In genomic region chr11:69058729-69059356, GRCm38 (mm10) we compare ENCODE assay signal across 8 mouse cellular contexts. TPM values are rescaled to one million over a fixed set of nuclear protein-coding genes. Genes with fewer than 3 reads are reported as not detected.
DNase-seq lines count a peak whose midpoint lies in the region; ATAC-seq and TF ChIP-seq lines count a peak whose summit lies in the region.

No protein-coding gene starts in this region.

- H3K4me1 ChIP-seq in forebrain, embryonic 12.5 days: peaks cover 22% of the 10 kb centered on the region
- peaks cover 38% of the 10 kb centered on the region for H3K4me1 ChIP-seq in liver, embryonic 13.5 days (replicated peaks)

- no peaks in the 10 kb centered on the region for H3K9me3 ChIP-seq in forebrain, embryonic 12.5 days
- H3K9me3 ChIP-seq in liver, embryonic 13.5 days (replicated peaks): no peaks in the 10 kb centered on the region

- TF ChIP-seq CTCF in gastrocnemius, adult 2 months (IDR thresholded peaks at IDR 0.05): no peak

- no peak for DNase-seq in gastrocnemius, adult 2 months
- no peak for DNase-seq in gastrocnemius, adult 8-10 months (ENCODE audit: low spot score in 2 of 2)
- DNase-seq in CD4-positive helper T cell, adult 2 months (ENCODE audit: low read depth, low spot score): peak; percentile 38
- no peak for DNase-seq in liver, embryonic 13.5 days
- no peak for DNase-seq in left cerebral cortex, postnatal 36 days (ENCODE audit: low spot score in 2 of 2)
- DNase-seq in ovary, postnatal 36 days (ENCODE audit: low spot score): no peak
- DNase-seq in frontal cortex, postnatal 25 days (ENCODE audit: low spot score in 2 of 2): no peak

- no peaks in the 10 kb centered on the region; the same call in 1 of the 2 replicates for H3K27me3 ChIP-seq in forebrain, embryonic 12.5 days
- no peaks in the 10 kb centered on the region for H3K27me3 ChIP-seq in liver, embryonic 13.5 days

- intact Hi-C loops in gastrocnemius, adult 2 months (cut with DNase I): no loop called here
- intact Hi-C loops in left cerebral cortex, postnatal 36 days (cut with DNase I): no loop called here

- H3K4me3 ChIP-seq in gastrocnemius, adult 2 months: peak overlapping the region; percentile 99
- peak overlapping the region; percentile 90 for H3K4me3 ChIP-seq in forebrain, embryonic 12.5 days (replicated peaks)
- H3K4me3 ChIP-seq in liver, embryonic 13.5 days (replicated peaks): peak overlapping the region; percentile 96

- H3K4me2 ChIP-seq in forebrain, embryonic 12.5 days: peak overlapping the region; percentile 98
- peak overlapping the region; percentile 99 for H3K4me2 ChIP-seq in liver, embryonic 13.5 days

- peak overlapping the region; percentile 66 for H3K9ac ChIP-seq in forebrain, embryonic 12.5 days
- peak overlapping the region; percentile 85 for H3K9ac ChIP-seq in liver, embryonic 13.5 days

- WGBS in forebrain, embryonic 12.5 days: under 1% methylated on average over 19 of the region's 19 CpGs
- 1% methylated on average over 19 of the region's 19 CpGs for WGBS in liver, embryonic 13.5 days (ENCODE audit: insufficient replicate concordance)

- H3K27ac ChIP-seq in gastrocnemius, adult 2 months: peak overlapping the region; percentile 97
- H3K27ac ChIP-seq in forebrain, embryonic 12.5 days: peak overlapping the region; percentile 82
- peak overlapping the region; percentile 91 for H3K27ac ChIP-seq in liver, embryonic 13.5 days

- no peak for ATAC-seq in forebrain, embryonic 12.5 days (ENCODE audit: low FRiP score)
- ATAC-seq in liver, embryonic 13.5 days (ENCODE audit: low read depth): no peak

- peaks cover 7% of the 10 kb centered on the region for H3K36me3 ChIP-seq in forebrain, embryonic 12.5 days (replicated peaks)
- H3K36me3 ChIP-seq in liver, embryonic 13.5 days: peaks cover 6% of the 10 kb centered on the region

RNA-seq across cellular contexts. Expression of gene Borcs6, which starts 0.7 kb away (rescaled TPM):
- total RNA-seq in gastrocnemius, adult 2 months (2021): 10 to 100 TPM; 17.9 to 18.9 TPM
- total RNA-seq in gastrocnemius, adult 8-10 months (2022): 10 to 100 TPM; 22.4 to 26.2 (median 23.7) TPM
- 7.4 and 11.1 TPM in 2 replicates for polyA plus RNA-seq in forebrain, embryonic 12.5 days (2016; fragmentation: Nextera tagmentation; extraction: Ambion mirVana)
- polyA plus RNA-seq in liver, embryonic 13.5 days (2015; fragmentation: Nextera tagmentation; extraction: Ambion mirVana): 3.5 TPM in 2 replicates
- total RNA-seq in left cerebral cortex, postnatal 36 days (2021): 10 to 100 TPM; 30.7 to 38.4 TPM

RNA-seq across cellular contexts. Expression of gene Tmem107, which starts 11.8 kb away (rescaled TPM):
- 1 to 10 TPM; 3.9 to 5.7 TPM for total RNA-seq in gastrocnemius, adult 2 months (2021)
- 1 to 10 TPM; 2.9 to 7.0 (median 5.2) TPM for total RNA-seq in gastrocnemius, adult 8-10 months (2022)
- 53.4 and 56.9 TPM in 2 replicates for polyA plus RNA-seq in forebrain, embryonic 12.5 days (2016; fragmentation: Nextera tagmentation; extraction: Ambion mirVana)
- polyA plus RNA-seq in liver, embryonic 13.5 days (2015; fragmentation: Nextera tagmentation; extraction: Ambion mirVana): 30.8 and 31.7 TPM in 2 replicates
- 10 to 100 TPM; 19.5 to 20.5 TPM for total RNA-seq in left cerebral cortex, postnatal 36 days (2021)

RNA-seq across cellular contexts. Expression of gene Aurkb, which starts 13.4 kb away (rescaled TPM):
- not detected for total RNA-seq in gastrocnemius, adult 2 months (2021)
- total RNA-seq in gastrocnemius, adult 8-10 months (2022): under 1 TPM in 1 of 4 experiments, not detected in 3; 0.35 TPM
- 163 and 169 TPM in 2 replicates for polyA plus RNA-seq in forebrain, embryonic 12.5 days (2016; fragmentation: Nextera tagmentation; extraction: Ambion mirVana)
- 116 and 123 TPM in 2 replicates for polyA plus RNA-seq in liver, embryonic 13.5 days (2015; fragmentation: Nextera tagmentation; extraction: Ambion mirVana)
- total RNA-seq in left cerebral cortex, postnatal 36 days (2021): 1 to 10 TPM in 1 of 2 experiments, under 1 TPM in 1; 0.43 to 1.1 TPM

RNA-seq across cellular contexts. Expression of gene Vamp2, which starts 29.4 kb away (rescaled TPM):
- 10 to 100 TPM; 38.0 to 42.7 TPM for total RNA-seq in gastrocnemius, adult 2 months (2021)
- total RNA-seq in gastrocnemius, adult 8-10 months (2022): 10 to 100 TPM; 31.4 to 39.6 (median 35.6) TPM
- polyA plus RNA-seq in forebrain, embryonic 12.5 days (2016; fragmentation: Nextera tagmentation; extraction: Ambion mirVana): 103 and 121 TPM in 2 replicates
- 12.5 and 15.9 TPM in 2 replicates for polyA plus RNA-seq in liver, embryonic 13.5 days (2015; fragmentation: Nextera tagmentation; extraction: Ambion mirVana)
- 1,000 to 10,000 TPM; 1,090 to 1,186 TPM for total RNA-seq in left cerebral cortex, postnatal 36 days (2021)

RNA-seq across cellular contexts. Expression of gene Per1, which starts 36.2 kb away (rescaled TPM):
- total RNA-seq in gastrocnemius, adult 2 months (2021): 10 to 100 TPM; 68.2 to 76.8 TPM
- 10 to 100 TPM; 58.8 to 81.4 (median 70.4) TPM for total RNA-seq in gastrocnemius, adult 8-10 months (2022)
- 7.8 and 12.3 TPM in 2 replicates for polyA plus RNA-seq in forebrain, embryonic 12.5 days (2016; fragmentation: Nextera tagmentation; extraction: Ambion mirVana)
- 1.9 TPM in 2 replicates for polyA plus RNA-seq in liver, embryonic 13.5 days (2015; fragmentation: Nextera tagmentation; extraction: Ambion mirVana)
- 100 to 1,000 TPM; 106 to 122 TPM for total RNA-seq in left cerebral cortex, postnatal 36 days (2021)
